Mouse (Mus musculus) gastrocnemius, adult 18-20 months (tissue): ENCODE measurements around the gene Frmd5. TPM values are rescaled to one million over a fixed set of nuclear protein-coding genes. Genes with fewer than 3 reads are reported as not detected.
"Not testable (repeated sequence)": the region's sequence is repeated elsewhere in the genome, so short reads cannot be mapped to it uniquely, and the experiment has no call there.

ENCODE experiments used
- DNase-seq: peaks from one replicate; pipeline ENCODE4 v3.0.0; 2021; ENCODE audit warnings: low spot score
- total RNA-seq, 2 experiments: library from RNA; stranded (reverse); gene quantifications; 2 replicates each; pipeline ENCODE4 v1.2.3; 2021

Gene Frmd5
- total RNA-seq, 2 experiments from 2014 or later, result 0.09 TPM; not detected in 1

- no peak for DNase-seq
Measured at GRCm38 (mm10) chr2:121575741-121576201, 231.1 kb downstream of the Frmd5 start.

GRCm38 (mm10) chr2:121574066-121574630 lies 232.7 kb downstream of the Frmd5 start:
- DNase-seq, result no peak

- DNase-seq, result peak; percentile 83
Measured at GRCm38 (mm10) chr2:121571780-121572179, 235.1 kb downstream of the Frmd5 start.

GRCm38 (mm10) chr2:121570999-121571655 lies 235.8 kb downstream of the Frmd5 start:
- DNase-seq, result no peak

- DNase-seq, result no peak
Measured at GRCm38 (mm10) chr2:121570049-121570448, 236.8 kb downstream of the Frmd5 start.

- DNase-seq, result no peak
Measured at GRCm38 (mm10) chr2:121565911-121566310, 241.0 kb downstream of the Frmd5 start.

GRCm38 (mm10) chr2:121563117-121563516 lies 243.8 kb downstream of the Frmd5 start:
- no peak for DNase-seq

GRCm38 (mm10) chr2:121551271-121551670 lies 255.6 kb downstream of the Frmd5 start:
- no peak for DNase-seq

GRCm38 (mm10) chr2:121549630-121550029 lies 257.3 kb downstream of the Frmd5 start:
- DNase-seq, result no peak

- no peak for DNase-seq
Measured at GRCm38 (mm10) chr2:121544829-121545228, 262.1 kb downstream of the Frmd5 start.

- no peak for DNase-seq
Measured at GRCm38 (mm10) chr2:121525056-121525455, 281.8 kb downstream of the Frmd5 start.

GRCm38 (mm10) chr2:121522830-121523229 lies 284.1 kb downstream of the Frmd5 start:
- DNase-seq, result not testable (repeated sequence)

GRCm38 (mm10) chr2:121522006-121522405 lies 284.9 kb downstream of the Frmd5 start:
- no peak for DNase-seq

- DNase-seq, result not testable (repeated sequence)
Measured at GRCm38 (mm10) chr2:121518711-121519110, 288.2 kb downstream of the Frmd5 start.

GRCm38 (mm10) chr2:121518106-121518505 lies 288.8 kb downstream of the Frmd5 start:
- no peak for DNase-seq

- DNase-seq, result no peak
Measured at GRCm38 (mm10) chr2:121514211-121514610, 292.7 kb downstream of the Frmd5 start.

- not testable (repeated sequence) for DNase-seq
Measured at GRCm38 (mm10) chr2:121512991-121513765, 293.7 kb downstream of the Frmd5 start.

- no peak for DNase-seq
Measured at GRCm38 (mm10) chr2:121511401-121511800, 295.5 kb downstream of the Frmd5 start.

GRCm38 (mm10) chr2:121509584-121509983 lies 297.3 kb downstream of the Frmd5 start:
- DNase-seq, result peak; percentile 58

GRCm38 (mm10) chr2:121507951-121508330 lies 298.9 kb downstream of the Frmd5 start:
- no peak for DNase-seq

- DNase-seq, result no peak
Measured at GRCm38 (mm10) chr2:121507173-121507950, 299.5 kb downstream of the Frmd5 start.
